Mouse (Mus musculus): Measurements from ENCODE around the gene Zfand2a. TPM values are rescaled to one million over a fixed set of nuclear protein-coding genes. Genes with fewer than 3 reads are reported as not detected.

The Zfand2a gene
- total and polyA plus RNA-seq, 3 experiments: 2.7 to 22.7 (median 13.7) TPM

- Histone ChIP-seq H3K4me3 (ENCODE audit: low read depth, low read length) (no peak overlapping the region), H3K36me3 (replicated peaks) (peaks cover 78% of the 10 kb centered on the region), H3K9me3 (replicated peaks) (no peaks in the 10 kb centered on the region), H3K27me3 (ENCODE audit: insufficient read depth, low read length) (no peaks in the 10 kb centered on the region), H3K4me1 (ENCODE audit: insufficient read depth, low read depth, low read length) (no peaks in the 10 kb centered on the region)
- TF ChIP-seq TAL1 (conservative IDR thresholded peaks at IDR 0.05; ENCODE audit: low read depth, low read length): no peak
- ATAC-seq (ENCODE audit: extremely low read depth, insufficient number of reproducible peaks, low FRiP score, poor library complexity, severe bottlenecking) (no peak), DNase-seq (ENCODE audit: low spot score) (no peak)
These were observed 43.2 kb downstream of the Zfand2a start for GRCm38 (mm10) chr5:139440926-139441725.

- no peak for ATAC-seq (ENCODE audit: extremely low read depth, insufficient number of reproducible peaks, low FRiP score, poor library complexity, severe bottlenecking)
- peaks cover 78% of the 10 kb centered on the region for H3K36me3 ChIP-seq (replicated peaks)
- no peak overlapping the region for H3K4me3 ChIP-seq (ENCODE audit: low read depth, low read length)
These were observed 43.9 kb downstream of the Zfand2a start for GRCm38 (mm10) chr5:139440451-139440850.

GRCm38 (mm10) chr5:139438440-139438839 lies 45.9 kb downstream of the Zfand2a start:
- H3K9me3 ChIP-seq (replicated peaks): no peaks in the 10 kb centered on the region
- H3K4me1 ChIP-seq (ENCODE audit: insufficient read depth, low read depth, low read length): no peaks in the 10 kb centered on the region
- no peaks in the 10 kb centered on the region for H3K27me3 ChIP-seq (ENCODE audit: insufficient read depth, low read length)
- no peak for ATAC-seq (ENCODE audit: extremely low read depth, insufficient number of reproducible peaks, low FRiP score, poor library complexity, severe bottlenecking)
- no peak for DNase-seq (ENCODE audit: low spot score)
- H3K36me3 ChIP-seq (replicated peaks): peaks cover 86% of the 10 kb centered on the region
- TF ChIP-seq CTCF (IDR thresholded peaks at IDR 0.05; ENCODE audit: low read depth, low read length) (no peak), TAL1 (conservative IDR thresholded peaks at IDR 0.05; ENCODE audit: low read depth, low read length) (no peak), GATA2 (IDR thresholded peaks at IDR 0.05; ENCODE audit: borderline replicate concordance, low read depth, low read length) (no peak), POLR2AphosphoS5 (IDR thresholded peaks at IDR 0.05; ENCODE audit: insufficient replicate concordance, low read depth, low read length) (no peak), GATA1 (IDR thresholded peaks at IDR 0.05; ENCODE audit: borderline replicate concordance, low read length) (no peak)
- no peak overlapping the region for H3K4me3 ChIP-seq (ENCODE audit: low read depth, low read length)

More at GRCm38 (mm10) chr5:139440451-139440850, 43.9 kb downstream of the Zfand2a start:
- no peak for DNase-seq (ENCODE audit: low spot score)
- Histone ChIP-seq H3K27me3 (ENCODE audit: insufficient read depth, low read length) (no peaks in the 10 kb centered on the region), H3K4me1 (ENCODE audit: insufficient read depth, low read depth, low read length) (no peaks in the 10 kb centered on the region), H3K9me3 (replicated peaks) (no peaks in the 10 kb centered on the region)
- TF ChIP-seq POLR2AphosphoS5 (IDR thresholded peaks at IDR 0.05; ENCODE audit: insufficient replicate concordance, low read depth, low read length) (no peak), CTCF (IDR thresholded peaks at IDR 0.05; ENCODE audit: low read depth, low read length) (no peak), GATA2 (IDR thresholded peaks at IDR 0.05; ENCODE audit: borderline replicate concordance, low read depth, low read length) (no peak), GATA1 (IDR thresholded peaks at IDR 0.05; ENCODE audit: borderline replicate concordance, low read length) (no peak)

- Histone ChIP-seq H3K4me1 (ENCODE audit: insufficient read depth, low read depth, low read length) (no peaks in the 10 kb centered on the region), H3K27me3 (ENCODE audit: insufficient read depth, low read length) (no peaks in the 10 kb centered on the region), H3K4me3 (ENCODE audit: low read depth, low read length) (no peak overlapping the region), H3K36me3 (replicated peaks) (peaks cover 84% of the 10 kb centered on the region), H3K9me3 (replicated peaks) (no peaks in the 10 kb centered on the region)
- TF ChIP-seq POLR2AphosphoS5 (IDR thresholded peaks at IDR 0.05; ENCODE audit: insufficient replicate concordance, low read depth, low read length): no peak
- TF ChIP-seq GATA2 (IDR thresholded peaks at IDR 0.05; ENCODE audit: borderline replicate concordance, low read depth, low read length): no peak
- no peak for TF ChIP-seq TAL1 (conservative IDR thresholded peaks at IDR 0.05; ENCODE audit: low read depth, low read length)
- TF ChIP-seq CTCF (IDR thresholded peaks at IDR 0.05; ENCODE audit: low read depth, low read length): no peak
- no peak for TF ChIP-seq GATA1 (IDR thresholded peaks at IDR 0.05; ENCODE audit: borderline replicate concordance, low read length)
- no peak for DNase-seq (ENCODE audit: low spot score)
- no peak for ATAC-seq (ENCODE audit: extremely low read depth, insufficient number of reproducible peaks, low FRiP score, poor library complexity, severe bottlenecking)
These were observed 46.6 kb downstream of the Zfand2a start for GRCm38 (mm10) chr5:139437769-139438168.

DNA sequence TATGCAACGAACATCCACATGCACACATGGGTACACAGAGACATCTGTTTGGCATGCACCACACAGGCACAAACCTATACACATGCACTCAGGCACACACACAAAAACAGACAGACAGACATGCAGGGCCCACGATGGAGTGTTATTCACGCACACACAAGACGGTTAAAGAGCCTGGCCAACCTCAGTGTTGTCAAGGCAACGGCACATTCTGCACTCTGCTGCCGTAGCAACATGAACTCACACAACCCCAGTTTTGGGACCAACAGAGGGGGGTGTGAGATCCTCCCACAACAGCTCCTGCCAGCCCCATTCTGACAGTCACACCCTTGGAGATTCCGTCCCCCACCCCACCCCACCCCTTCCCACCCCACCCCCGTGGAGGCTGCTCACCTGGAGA lies 49.4 kb downstream of the Zfand2a start:
- DNase-seq (ENCODE audit: low spot score) (no peak), ATAC-seq (ENCODE audit: extremely low read depth, insufficient number of reproducible peaks, low FRiP score, poor library complexity, severe bottlenecking) (no peak)
- no peak overlapping the region for H3K4me3 ChIP-seq (ENCODE audit: low read depth, low read length)
- no peaks in the 10 kb centered on the region for H3K9me3 ChIP-seq (replicated peaks)
- H3K4me1 ChIP-seq (ENCODE audit: insufficient read depth, low read depth, low read length): peaks cover 6% of the 10 kb centered on the region
- TF ChIP-seq POLR2AphosphoS5 (IDR thresholded peaks at IDR 0.05; ENCODE audit: insufficient replicate concordance, low read depth, low read length) (no peak), GATA1 (IDR thresholded peaks at IDR 0.05; ENCODE audit: borderline replicate concordance, low read length) (no peak), TAL1 (conservative IDR thresholded peaks at IDR 0.05; ENCODE audit: low read depth, low read length) (no peak), GATA2 (IDR thresholded peaks at IDR 0.05; ENCODE audit: borderline replicate concordance, low read depth, low read length) (no peak), CTCF (IDR thresholded peaks at IDR 0.05; ENCODE audit: low read depth, low read length) (no peak)
- H3K27me3 ChIP-seq (ENCODE audit: insufficient read depth, low read length): no peaks in the 10 kb centered on the region
- H3K36me3 ChIP-seq (replicated peaks): peaks cover 83% of the 10 kb centered on the region

- TF ChIP-seq POLR2AphosphoS5 (IDR thresholded peaks at IDR 0.05; ENCODE audit: insufficient replicate concordance, low read depth, low read length) (no peak), TAL1 (conservative IDR thresholded peaks at IDR 0.05; ENCODE audit: low read depth, low read length) (no peak), GATA2 (IDR thresholded peaks at IDR 0.05; ENCODE audit: borderline replicate concordance, low read depth, low read length) (no peak), CTCF (IDR thresholded peaks at IDR 0.05; ENCODE audit: low read depth, low read length) (no peak), GATA1 (IDR thresholded peaks at IDR 0.05; ENCODE audit: borderline replicate concordance, low read length) (no peak)
- no peak for ATAC-seq (ENCODE audit: extremely low read depth, insufficient number of reproducible peaks, low FRiP score, poor library complexity, severe bottlenecking)
- H3K36me3 ChIP-seq (replicated peaks): peaks cover 83% of the 10 kb centered on the region
These were observed 50.3 kb downstream of the Zfand2a start for GRCm38 (mm10) chr5:139433842-139434568.

More at GRCm38 (mm10) chr5:139433842-139434568, 50.3 kb downstream of the Zfand2a start:
- Histone ChIP-seq H3K4me1 (ENCODE audit: insufficient read depth, low read depth, low read length) (peaks cover 11% of the 10 kb centered on the region), H3K4me3 (ENCODE audit: low read depth, low read length) (no peak overlapping the region), H3K27me3 (ENCODE audit: insufficient read depth, low read length) (no peaks in the 10 kb centered on the region), H3K9me3 (replicated peaks) (no peaks in the 10 kb centered on the region)
- DNase-seq (ENCODE audit: low spot score): no peak
